Mouse (Mus musculus) stomach, postnatal 0 days (tissue): Measurements from ENCODE around the gene Upp2. TPM values are rescaled to one million over a fixed set of nuclear protein-coding genes. Genes with fewer than 3 reads are reported as not detected.

ENCODE experiments used
- ATAC-seq: fragments of 200-750 bp; cut with Nextera tagmentation; 2 replicates; pipeline ENCODE4 v1.8.0; 2017; ENCODE audit not compliant: low FRiP score, low TSS enrichment
- DNase-seq: peaks from one replicate; pipeline ENCODE4 v3.0.0-alpha.2; 2016; ENCODE audit warnings: low spot score
- H3K27ac ChIP-seq: fragments of 300-500 bp; sonication (generic); replicated peaks from 2 replicates; pipeline ENCODE4 v1.5.1; 2014; ENCODE audit warnings: mild to moderate bottlenecking, control low read depth
- H3K27me3 ChIP-seq: fragments of 300-500 bp; sonication (generic); 2 replicates; pipeline ENCODE4 v1.6.1; 2014; ENCODE audit warnings: low read length; ENCODE audit not compliant: control insufficient read depth, insufficient read depth
- H3K36me3 ChIP-seq: fragments of 300-500 bp; sonication (generic); 2 replicates; pipeline ENCODE4 v1.6.1; 2014; ENCODE audit warnings: low read length, mixed read lengths; ENCODE audit not compliant: control insufficient read depth, insufficient read depth
- H3K4me1 ChIP-seq: fragments of 300-500 bp; sonication (generic); replicated peaks from 2 replicates; pipeline ENCODE4 v1.6.1; 2014; ENCODE audit warnings: antibody characterized with exemption; ENCODE audit not compliant: control insufficient read depth, insufficient read depth
- H3K4me2 ChIP-seq: fragments of 300-500 bp; sonication (generic); replicated peaks from 2 replicates; pipeline ENCODE4 v1.6.1; 2014; ENCODE audit warnings: low read depth, mild to moderate bottlenecking, control low read depth, moderate library complexity
- H3K4me3 ChIP-seq: fragments of 300-500 bp; sonication (generic); 2 replicates; pipeline ENCODE4 v1.5.1; 2014; ENCODE audit warnings: low read depth, low read length, control low read depth
- H3K9ac ChIP-seq: fragments of 300-500 bp; sonication (generic); 2 replicates; pipeline ENCODE4 v1.6.1; 2014; ENCODE audit warnings: mild to moderate bottlenecking, low read length, control low read depth, mixed read lengths
- H3K9me3 ChIP-seq: fragments of 300-500 bp; sonication (generic); 2 replicates; pipeline ENCODE4 v1.6.1; 2016; ENCODE audit warnings: low read length; ENCODE audit not compliant: control insufficient read depth
- CTCF ChIP-seq: IDR thresholded peaks from 2 replicates; pipeline ENCODE4 v1.5.1; 2016; ENCODE audit warnings: antibody characterized with exemption, low read depth, mild to moderate bottlenecking, moderate library complexity
- EP300 ChIP-seq: optimal IDR thresholded peaks from 2 replicates; pipeline ENCODE3; 2016; ENCODE audit warnings: antibody characterized with exemption
- WGBS: fragments of 180-500 bp; shearing (Covaris S2); extraction: QIAGEN DNeasy Blood & Tissue Kit; methylation state at CpG from one replicate; pipeline ENCODE4 v1.1.7; 2014; 5-methylcytosine and 5-hydroxymethylcytosine counted together
- polyA plus RNA-seq: library from polyadenylated mRNA; unstranded; fragments of >200 nt; fragmentation: Nextera tagmentation; extraction: Ambion mirVana; gene quantifications from 2 replicates; pipeline ENCODE4 v1.2.1, GENCODE M21; 2015

The Upp2 gene
- polyA plus RNA-seq, 1 experiment from 2014 or later, result 6.1 TPM

DNA sequence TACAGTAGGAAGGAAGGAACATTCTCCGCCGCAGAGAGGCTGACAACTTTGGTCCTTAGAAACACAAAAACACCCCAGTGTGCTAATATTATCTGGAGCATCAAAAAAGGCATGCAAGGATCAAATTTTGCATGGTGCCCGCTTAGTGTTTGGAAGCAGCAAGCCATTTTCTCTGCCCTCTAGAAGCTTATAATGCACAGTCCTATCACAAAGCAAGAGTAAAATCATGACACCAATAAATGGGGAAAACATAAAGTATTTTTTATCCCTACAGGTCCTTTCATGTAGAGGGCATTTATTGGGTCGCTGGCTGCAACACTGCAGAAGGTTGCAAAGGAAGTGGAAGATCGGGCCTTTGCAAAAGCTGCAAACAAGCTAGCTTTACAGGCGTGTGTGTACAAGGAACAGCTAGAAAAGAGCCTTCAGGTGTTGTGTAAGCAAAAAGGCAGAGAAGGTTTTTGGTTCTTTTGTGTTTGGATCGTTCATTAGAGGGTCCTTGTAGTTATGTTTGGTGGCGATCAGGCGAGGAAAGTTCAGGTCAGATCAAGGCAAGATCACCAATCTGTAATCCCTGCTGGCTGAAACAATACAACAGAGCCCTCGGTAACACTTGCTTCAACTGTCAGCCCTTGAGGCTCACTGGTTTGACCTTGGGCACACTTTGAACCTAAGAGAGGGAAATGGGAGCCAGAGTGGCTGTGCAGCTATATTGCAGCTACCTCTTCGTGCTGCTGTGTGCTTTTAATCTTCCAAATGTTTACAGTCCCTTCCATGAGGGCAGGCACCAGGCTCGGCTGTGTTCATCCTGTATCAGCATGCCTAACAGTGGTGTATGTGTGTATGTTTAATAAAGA, 995 bp downstream of the Upp2 start:
- Histone ChIP-seq H3K27me3 (no peaks in the 10 kb centered on the region), H3K9ac (peak overlapping the region; percentile 93), H3K4me3 (peak overlapping the region; percentile 89), H3K36me3 (no peaks in the 10 kb centered on the region), H3K9me3 (no peaks in the 10 kb centered on the region), H3K27ac (peak overlapping the region; percentile 98), H3K4me1 (peaks cover 5% of the 10 kb centered on the region), H3K4me2 (peak overlapping the region; percentile 71)
- 7% methylated on average over 12 of the region's 12 CpGs for WGBS
- TF ChIP-seq EP300 (no peak), CTCF (no peak)
- ATAC-seq (peak; percentile 22; the same call in 1 of the 2 replicates), DNase-seq (peak; percentile 28)

DNA sequence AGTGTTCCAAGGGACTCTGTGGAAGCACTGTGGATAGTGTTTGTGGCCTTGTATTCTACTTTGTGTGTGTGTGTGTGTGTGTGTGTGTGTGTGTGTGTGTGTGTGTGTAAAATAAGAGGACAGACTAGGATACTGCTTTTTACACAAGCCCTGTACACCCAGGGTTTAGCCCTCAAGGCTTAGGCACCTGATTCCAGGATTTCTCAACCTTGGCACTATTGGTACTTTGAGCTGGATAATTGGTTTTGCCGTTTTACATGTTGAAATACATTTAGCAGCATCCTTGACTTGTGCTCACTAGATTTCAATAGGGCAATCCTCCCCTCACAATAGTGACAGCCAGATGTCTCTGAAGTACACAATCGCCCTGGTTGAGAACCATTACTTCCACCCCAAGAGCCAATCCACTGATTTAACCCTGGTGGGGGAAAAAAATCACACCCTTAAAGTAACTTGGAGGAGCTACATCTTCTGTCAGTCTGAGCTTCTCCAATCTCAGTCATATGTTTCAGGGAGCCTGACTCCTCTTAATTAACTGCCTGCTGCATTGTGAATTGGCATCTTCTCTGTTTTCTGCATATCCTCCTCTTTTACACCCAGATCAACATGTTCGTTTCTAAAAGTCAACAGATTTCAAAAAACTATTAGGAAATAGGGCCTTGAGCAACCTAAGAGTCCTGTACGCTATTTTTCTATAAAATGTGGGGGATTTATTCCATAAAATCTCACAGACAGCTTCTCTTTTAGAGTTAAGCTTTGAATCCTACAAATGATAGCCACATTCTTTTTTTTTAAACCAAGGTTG, 1.9 kb downstream of the Upp2 start:
- Histone ChIP-seq H3K27me3 (no peaks in the 10 kb centered on the region), H3K27ac (peak overlapping the region; percentile 98; the same call in 1 of the 2 replicates), H3K4me1 (peaks cover 5% of the 10 kb centered on the region), H3K36me3 (no peaks in the 10 kb centered on the region), H3K9ac (0 out of 2 replicates have a peak overlapping the region, but pooled peaks have one; percentile 9), H3K4me2 (no peak overlapping the region; the same call in 1 of the 2 replicates), H3K4me3 (no peak overlapping the region), H3K9me3 (no peaks in the 10 kb centered on the region)
- ATAC-seq (no peak), DNase-seq (no peak)
- TF ChIP-seq CTCF, result no peak
- TF ChIP-seq EP300, result no peak
- WGBS, result 69% methylated on average over 4 of the region's 4 CpGs

DNA sequence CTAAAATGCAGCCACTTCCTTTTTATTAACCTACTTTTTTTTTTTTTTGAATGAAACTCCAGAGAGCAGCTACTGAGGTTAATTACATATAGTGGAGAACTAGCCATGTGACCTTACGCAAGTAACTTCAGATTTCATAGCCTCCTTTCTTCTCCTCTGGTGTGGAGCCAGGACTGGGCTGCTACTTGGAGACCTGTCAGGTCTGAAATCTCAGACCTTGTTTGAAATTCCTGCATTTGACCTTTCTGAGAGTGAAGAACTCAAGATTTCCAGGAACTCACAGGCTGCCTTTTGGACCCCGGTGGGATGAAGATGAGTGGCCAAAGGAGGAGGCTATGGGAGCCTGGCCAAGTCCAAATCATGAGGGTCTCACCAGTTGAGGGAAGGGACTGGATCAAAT, 7.1 kb downstream of the Upp2 start:
- H3K4me3 ChIP-seq, result no peak overlapping the region
- DNase-seq, result no peak
- H3K9me3 ChIP-seq, result no peaks in the 10 kb centered on the region
- WGBS, result 74% methylated on average over 2 of the region's 2 CpGs
- H3K4me1 ChIP-seq, result no peaks in the 10 kb centered on the region
- no peak for ATAC-seq
- no peak overlapping the region for H3K27ac ChIP-seq
- H3K9ac ChIP-seq, result no peak overlapping the region
- H3K4me2 ChIP-seq, result no peak overlapping the region
- H3K36me3 ChIP-seq, result no peaks in the 10 kb centered on the region
- TF ChIP-seq EP300, result no peak
- no peak for TF ChIP-seq CTCF
- H3K27me3 ChIP-seq, result no peaks in the 10 kb centered on the region

DNA sequence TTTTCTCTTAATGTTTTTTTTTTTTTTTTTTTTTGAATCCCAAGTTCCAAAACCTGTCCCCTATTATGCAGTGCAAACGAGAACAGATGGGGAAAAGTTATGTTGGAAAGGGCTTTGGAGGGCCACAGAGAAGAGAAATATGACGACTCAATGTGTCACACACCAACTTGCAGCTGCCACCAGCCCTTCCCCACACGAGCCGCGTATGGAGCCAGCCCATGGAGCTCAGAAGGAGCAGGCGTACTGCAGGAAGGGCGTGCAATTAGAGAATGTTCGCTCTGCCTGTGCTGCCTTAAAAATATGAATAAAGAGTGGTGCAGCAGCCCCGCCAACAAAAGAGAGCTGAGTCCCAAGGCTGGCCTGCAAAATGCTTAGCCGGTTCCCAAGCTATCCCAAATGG, 19.2 kb downstream of the Upp2 start:
- H3K4me3 ChIP-seq, result no peak overlapping the region
- H3K36me3 ChIP-seq, result no peaks in the 10 kb centered on the region
- H3K9me3 ChIP-seq, result no peaks in the 10 kb centered on the region
- H3K4me1 ChIP-seq, result no peaks in the 10 kb centered on the region; the same call in 1 of the 2 replicates
- H3K27ac ChIP-seq, result no peak overlapping the region
- DNase-seq, result no peak
- no peak overlapping the region for H3K4me2 ChIP-seq
- TF ChIP-seq EP300, result no peak
- TF ChIP-seq CTCF, result no peak
- WGBS, result 51% methylated on average over 10 of the region's 10 CpGs
- no peak overlapping the region for H3K9ac ChIP-seq
- H3K27me3 ChIP-seq, result no peaks in the 10 kb centered on the region
- no peak for ATAC-seq

DNA sequence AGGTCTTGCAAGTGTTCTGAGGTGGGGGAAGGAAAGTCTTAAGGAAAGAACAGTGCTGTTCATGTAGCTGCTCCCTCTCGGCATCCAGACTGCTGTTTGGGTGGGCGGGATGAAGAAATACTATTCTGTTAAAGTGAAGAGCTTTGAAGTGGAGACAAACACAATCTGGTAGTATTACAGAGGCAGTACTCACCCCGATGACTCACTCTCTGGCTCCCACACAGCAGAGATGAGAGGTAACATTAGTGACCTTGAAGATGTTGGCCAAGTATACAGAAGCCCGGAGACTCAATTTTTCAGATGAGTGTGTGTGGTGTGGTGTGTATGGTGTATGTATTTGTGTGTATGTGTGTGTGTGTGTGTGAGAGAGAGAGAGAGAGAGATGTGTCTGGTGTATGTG, 22.5 kb downstream of the Upp2 start:
- Histone ChIP-seq H3K9ac (no peak overlapping the region), H3K27me3 (no peaks in the 10 kb centered on the region), H3K4me1 (no peaks in the 10 kb centered on the region; the same call in 1 of the 2 replicates), H3K36me3 (no peaks in the 10 kb centered on the region), H3K4me2 (no peak overlapping the region), H3K9me3 (no peaks in the 10 kb centered on the region), H3K4me3 (no peak overlapping the region), H3K27ac (no peak overlapping the region)
- DNase-seq, result peak; percentile 19
- WGBS, result 32% methylated on average over 4 of the region's 4 CpGs
- ATAC-seq, result peak; percentile 74
- TF ChIP-seq EP300, result no peak
- TF ChIP-seq CTCF, result no peak
